Mouse (Mus musculus) cerebellum, adult 2 months (tissue): Measurements from ENCODE around the gene Cdca8. TPM values are rescaled to one million over a fixed set of nuclear protein-coding genes. Genes with fewer than 3 reads are reported as not detected.

Source experiments
- DNase-seq, 2 experiments: peaks; one replicate each; pipeline ENCODE4 v3.0.0; 2021
- H3K27ac ChIP-seq: fragments of 200-500 bp; 2 replicates; pipeline ENCODE4 v1.5.1; 2012; ENCODE audit warnings: low read length, control low read depth, inconsistent platforms; ENCODE audit not compliant: insufficient read depth
- H3K27me3 ChIP-seq: fragments of 200-500 bp; 2 replicates; pipeline ENCODE4 v1.6.1; 2012; ENCODE audit warnings: inconsistent platforms, mild to moderate bottlenecking, low read length, moderate library complexity; ENCODE audit not compliant: control insufficient read depth, insufficient read depth
- H3K4me1 ChIP-seq: fragments of 200-500 bp; 2 replicates; pipeline ENCODE4 v1.6.1; 2011; ENCODE audit warnings: low read length; ENCODE audit not compliant: control insufficient read depth, insufficient read depth
- H3K4me3 ChIP-seq: fragments of 200-500 bp; replicated peaks from 2 replicates; pipeline ENCODE3; 2011; ENCODE audit warnings: mild to moderate bottlenecking, low read depth, low read length, control low read depth; ENCODE audit not compliant: insufficient read depth
- CTCF ChIP-seq: fragments of 200-500 bp; IDR thresholded peaks from 2 replicates; pipeline ENCODE4 v1.5.1; 2011; ENCODE audit warnings: low read depth, mild to moderate bottlenecking, control low read depth, low read length, moderate library complexity, borderline replicate concordance; ENCODE audit not compliant: insufficient read depth
- POLR2A ChIP-seq: fragments of 200-500 bp; IDR thresholded peaks from 2 replicates; pipeline ENCODE4 v1.6.1; 2011; ENCODE audit warnings: low read length, control low read depth, borderline replicate concordance; ENCODE audit not compliant: insufficient read depth
- WGBS: fragments of 180-500 bp; shearing (Covaris S2); methylation state at CpG from one replicate; pipeline ENCODE4 v1.1.7; 2018; 5-methylcytosine and 5-hydroxymethylcytosine counted together
- polyA plus RNA-seq: library from polyadenylated mRNA; depleted of rRNA; stranded (reverse); fragments of >200 nt; gene quantifications from 2 replicates; pipeline ENCODE4 v1.2.3, GENCODE M21; 2012

Gene Cdca8
- polyA plus RNA-seq, 1 experiment: 1.2 TPM

- H3K27ac ChIP-seq: no peak overlapping the region
- WGBS: 10% methylated on average over 21 of the region's 21 CpGs
- no peak overlapping the region for H3K4me3 ChIP-seq
- TF ChIP-seq POLR2A: no peak
- TF ChIP-seq CTCF: no peak
- peaks cover 2% of the 10 kb centered on the region; the same call in 1 of the 2 replicates for H3K4me1 ChIP-seq
- no peaks in the 10 kb centered on the region for H3K27me3 ChIP-seq
- no peak for DNase-seq
Observed at GRCm38 (mm10) chr4:124905971-124906822, 32.9 kb downstream of the Cdca8 start.

DNA sequence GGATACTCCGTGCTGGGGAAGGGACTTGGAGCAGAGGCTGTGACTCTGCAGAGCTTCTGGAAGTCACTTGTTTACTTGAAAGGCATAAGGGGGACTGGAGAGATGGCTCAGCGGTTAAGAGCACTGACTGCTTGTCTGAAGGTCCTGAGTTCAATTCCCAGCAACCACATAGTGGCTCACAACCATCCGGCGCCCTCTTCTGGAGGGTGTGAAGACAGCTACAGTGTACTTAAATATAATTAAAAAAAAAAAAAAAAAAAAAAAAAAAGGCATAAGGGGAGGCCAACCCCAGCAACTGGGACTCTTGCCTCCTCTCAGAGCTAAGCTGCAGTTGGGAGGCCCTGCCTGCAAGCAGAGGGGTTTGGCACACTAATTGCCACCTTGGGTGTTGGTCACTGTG is 33.7 kb downstream of the Cdca8 start:
- Histone ChIP-seq H3K27me3 (no peaks in the 10 kb centered on the region), H3K4me3 (no peak overlapping the region), H3K27ac (no peak overlapping the region), H3K4me1 (peaks cover 2% of the 10 kb centered on the region; the same call in 1 of the 2 replicates)
- TF ChIP-seq CTCF (no peak), POLR2A (no peak)
- WGBS: 65% methylated on average over 4 of the region's 4 CpGs
- no peak for DNase-seq

GRCm38 (mm10) chr4:124899906-124900305 is 39.2 kb downstream of the Cdca8 start:
- Histone ChIP-seq H3K27me3 (no peaks in the 10 kb centered on the region), H3K4me1 (peaks cover 2% of the 10 kb centered on the region; the same call in 1 of the 2 replicates), H3K4me3 (no peak overlapping the region), H3K27ac (no peak overlapping the region)
- TF ChIP-seq POLR2A (no peak), CTCF (no peak)
- DNase-seq: no peak
- WGBS: 55% methylated on average over 5 of the region's 5 CpGs

- WGBS: 46% methylated on average over 10 of the region's 10 CpGs
- no peak for DNase-seq
- TF ChIP-seq CTCF (no peak), POLR2A (no peak)
- Histone ChIP-seq H3K4me3 (no peak overlapping the region), H3K4me1 (peaks cover 2% of the 10 kb centered on the region; the same call in 1 of the 2 replicates), H3K27ac (no peak overlapping the region), H3K27me3 (no peaks in the 10 kb centered on the region)
Observed at GRCm38 (mm10) chr4:124898428-124898827, 40.7 kb downstream of the Cdca8 start.

DNA sequence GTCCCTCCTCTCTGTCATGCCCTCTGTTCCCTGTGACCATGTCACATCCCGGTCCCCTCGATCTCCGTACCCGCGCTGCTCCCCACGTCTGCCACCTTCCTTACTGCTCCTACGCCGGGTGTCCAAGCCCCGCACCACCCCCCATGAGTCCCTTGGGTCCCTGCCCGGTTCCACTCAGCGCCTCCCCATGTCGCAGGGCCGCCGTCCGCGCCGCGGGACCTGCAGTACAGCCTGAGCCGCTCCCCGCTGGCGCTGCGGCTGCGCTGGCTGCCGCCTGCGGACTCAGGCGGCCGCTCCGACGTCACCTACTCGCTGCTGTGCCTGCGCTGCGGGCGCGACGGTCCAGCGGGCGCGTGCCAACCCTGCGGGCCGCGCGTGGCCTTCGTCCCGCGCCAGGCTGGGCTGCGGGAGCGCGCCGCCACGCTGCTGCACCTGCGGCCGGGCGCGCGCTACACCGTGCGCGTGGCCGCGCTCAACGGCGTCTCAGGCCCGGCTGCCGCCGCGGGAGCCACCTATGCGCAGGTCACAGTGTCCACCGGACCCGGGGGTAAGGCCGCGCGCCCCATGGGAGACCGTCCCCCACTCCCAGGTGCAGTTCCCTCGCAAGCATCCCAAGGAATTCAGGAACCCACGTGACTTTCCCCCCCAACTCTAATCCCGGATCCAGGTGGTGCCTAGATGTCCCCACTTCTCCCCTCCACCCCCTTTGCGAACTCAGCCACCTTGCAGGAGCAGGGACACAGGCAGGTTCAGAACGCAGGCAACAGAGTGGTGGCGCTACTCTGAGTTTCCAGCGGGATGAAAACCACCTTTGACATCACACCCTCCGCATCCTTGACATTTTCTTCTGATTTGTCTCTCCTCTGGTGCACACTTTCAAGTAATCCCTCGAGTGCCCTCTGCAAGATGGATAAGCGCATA is 44.3 kb downstream of the Cdca8 start:
- Histone ChIP-seq H3K27ac (peak overlapping the region; percentile 45), H3K4me1 (no peaks in the 10 kb centered on the region), H3K4me3 (peak overlapping the region; percentile 81), H3K27me3 (no peaks in the 10 kb centered on the region)
- TF ChIP-seq CTCF (peak; percentile 20; the same call in 1 of the 2 replicates), POLR2A (peak; percentile 48)
- WGBS: 1% methylated on average over 83 of the region's 83 CpGs
- peak; percentile 83 to 86 for DNase-seq

- no peaks in the 10 kb centered on the region for H3K4me1 ChIP-seq
- H3K4me3 ChIP-seq: peak overlapping the region; percentile 81
- H3K27me3 ChIP-seq: no peaks in the 10 kb centered on the region
- 48% methylated on average over 6 of the region's 6 CpGs for WGBS
- peak in 1 of 2 experiments; percentile 15 for DNase-seq
- H3K27ac ChIP-seq: peak overlapping the region; percentile 22; the same call in 1 of the 2 replicates
- TF ChIP-seq CTCF: no peak
- TF ChIP-seq POLR2A: no peak
Observed at GRCm38 (mm10) chr4:124893769-124894168, 45.3 kb downstream of the Cdca8 start.

DNA sequence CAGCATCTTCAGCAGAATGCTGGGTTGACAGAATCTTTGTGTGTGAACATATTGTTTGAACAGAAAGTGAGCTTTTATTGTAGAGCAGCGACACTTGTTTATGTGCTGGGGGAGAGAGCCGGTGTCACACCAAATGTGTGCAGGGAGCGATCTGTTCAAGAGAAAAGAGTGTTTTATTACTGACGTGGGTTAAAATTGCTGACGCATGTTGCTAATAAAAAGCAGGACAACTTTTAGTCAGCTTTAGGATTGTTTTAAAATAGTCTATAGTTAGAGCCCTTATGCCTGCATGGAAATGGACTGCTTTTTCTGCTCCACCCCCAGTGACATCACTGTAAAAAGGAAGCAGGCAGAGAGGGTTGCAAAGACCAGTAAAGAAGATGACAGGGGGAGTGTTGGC is 48.3 kb downstream of the Cdca8 start:
- no peak for DNase-seq
- Histone ChIP-seq H3K27ac (no peak overlapping the region), H3K27me3 (no peaks in the 10 kb centered on the region), H3K4me1 (no peaks in the 10 kb centered on the region), H3K4me3 (no peak overlapping the region)
- WGBS: 78% methylated on average over 5 of the region's 5 CpGs
- no peak for TF ChIP-seq CTCF
- TF ChIP-seq POLR2A: no peak
